Mouse (Mus musculus) CD4-positive, CD25-positive, alpha-beta regulatory T cell, adult 9 weeks (primary cell): ENCODE results near the gene Eif3f. TPM values are rescaled to one million over a fixed set of nuclear protein-coding genes. Genes with fewer than 3 reads are reported as not detected.

Experiments
- polyA plus RNA-seq: library from polyadenylated mRNA; unstranded; fragments of 100-300 nt; shearing (Covaris generic); gene quantifications from one replicate; pipeline ENCODE4 v1.2.1, GENCODE M21; 2017

The Eif3f gene
- 27.1 TPM for polyA plus RNA-seq

DNA sequence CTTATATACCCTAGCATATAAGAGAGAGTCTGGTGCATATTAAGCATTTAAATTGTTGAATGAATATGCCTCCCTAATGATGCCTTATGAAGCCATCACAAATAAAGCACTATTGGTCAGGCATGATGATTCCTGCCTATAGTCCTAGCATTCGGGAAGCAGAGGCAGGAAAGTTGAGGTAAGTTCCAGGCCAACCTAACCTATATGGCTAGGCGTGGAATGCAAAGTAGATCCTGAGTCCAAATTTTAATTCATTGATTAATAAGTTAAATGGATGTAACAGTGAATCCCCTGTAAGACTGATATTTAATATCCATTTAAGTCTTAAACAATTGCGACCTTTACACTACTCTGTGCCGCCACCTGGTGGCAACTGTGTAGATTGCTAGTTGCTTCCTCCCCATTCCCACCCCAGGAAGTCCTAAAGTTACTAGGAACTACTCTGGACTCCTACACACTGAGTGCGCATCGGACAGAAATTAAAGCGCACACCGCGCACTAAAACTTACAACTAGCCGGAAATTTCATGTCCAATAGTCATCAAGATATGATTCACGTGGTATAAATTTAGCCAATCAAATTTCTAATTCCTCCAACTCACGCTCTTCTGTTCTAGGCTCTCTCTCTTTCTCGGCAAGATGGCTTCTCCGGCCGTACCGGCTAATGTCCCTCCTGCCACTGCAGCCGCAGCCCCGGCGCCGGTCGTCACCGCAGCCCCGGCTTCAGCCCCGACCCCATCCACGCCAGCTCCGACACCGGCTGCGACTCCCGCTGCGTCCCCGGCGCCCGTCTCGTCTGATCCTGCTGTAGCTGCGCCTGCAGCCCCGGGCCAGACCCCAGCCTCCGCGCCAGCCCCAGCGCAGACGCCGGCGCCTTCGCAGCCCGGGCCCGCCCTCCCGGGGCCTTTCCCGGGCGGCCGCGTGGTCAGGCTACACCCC is at the start of gene Eif3f:
Eif3f (plus strand) TSS at position 624 of the 938 bp plus-strand sequence.

DNA sequence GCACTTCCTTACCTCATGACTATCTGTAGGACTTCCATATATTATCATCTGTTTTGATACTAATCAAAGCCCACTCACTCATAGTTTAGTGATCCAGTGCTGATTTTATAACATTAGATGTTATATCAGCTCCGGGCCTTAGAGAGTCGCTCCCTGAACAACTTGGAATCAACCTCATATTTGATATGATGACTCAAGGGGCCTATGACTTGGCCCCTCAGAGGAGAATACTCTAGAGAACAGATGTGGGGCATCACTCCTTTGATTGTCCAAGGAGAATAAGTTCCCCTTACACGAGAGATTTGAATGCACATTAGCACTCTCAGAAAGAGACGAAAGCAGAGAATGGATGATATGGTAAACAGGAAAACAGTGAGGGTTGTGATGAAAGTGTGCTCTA is 49.3 kb upstream of the Eif3f start, which contains the start of gene Olfr518:
Olfr518 (minus strand) TSS at position 101 of the 400 bp plus-strand sequence.

DNA sequence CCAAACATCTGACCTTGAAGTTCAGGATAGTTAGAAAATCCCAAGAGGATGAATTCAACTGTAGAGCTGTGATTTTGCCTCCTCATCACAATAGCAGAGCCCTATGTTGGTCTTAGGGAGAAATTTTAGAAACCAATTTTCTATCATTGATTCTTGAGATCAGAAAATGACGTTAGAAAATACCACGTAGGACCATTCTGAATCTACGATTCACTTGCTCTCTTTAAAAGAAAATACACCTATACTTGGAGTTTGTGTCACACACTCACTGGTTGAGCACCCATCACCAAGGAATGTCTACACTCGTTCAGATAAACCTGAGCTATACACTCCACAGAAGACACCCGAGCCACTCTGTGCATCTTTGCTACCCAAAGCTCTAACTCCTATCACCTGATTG is 39.9 kb upstream of the Eif3f start, which contains the start of gene Olfr519:
Olfr519 (minus strand) TSS at position 101 of the 400 bp plus-strand sequence.

DNA sequence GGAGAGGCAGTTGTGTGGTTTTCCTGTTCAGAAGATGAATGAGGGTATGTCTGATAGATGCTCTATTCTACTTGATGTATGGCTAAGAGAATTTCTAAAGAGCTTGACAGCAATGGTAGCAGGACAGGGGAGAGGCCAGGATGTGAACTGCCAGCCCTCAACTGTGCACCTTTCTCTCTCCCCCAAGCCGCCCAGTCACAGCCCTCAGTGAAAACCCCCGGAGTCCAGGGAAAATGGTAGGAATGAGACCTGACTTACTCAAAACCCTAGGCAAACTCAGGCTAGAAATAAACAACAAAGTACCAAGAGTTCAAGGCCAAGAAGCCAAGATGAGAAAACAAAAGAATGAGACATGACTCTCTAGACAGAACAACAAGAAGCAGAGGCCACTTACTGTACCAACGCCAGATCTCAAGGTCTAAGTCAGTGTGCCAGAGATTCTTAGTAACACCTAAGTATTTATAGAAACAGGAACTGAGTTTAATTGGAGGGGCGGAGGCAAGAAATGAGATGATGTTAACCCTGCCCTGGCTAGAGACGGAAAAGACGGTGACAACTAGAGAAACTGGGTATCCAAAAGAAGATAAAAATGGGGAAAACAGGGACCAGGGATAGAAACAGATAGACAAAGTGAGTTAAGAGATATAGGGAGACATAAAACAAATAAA is 4.4 kb upstream of the Eif3f start, which contains the start of gene Nlrp10:
Nlrp10 (minus strand) TSS at position 453 of the 668 bp plus-strand sequence.

DNA sequence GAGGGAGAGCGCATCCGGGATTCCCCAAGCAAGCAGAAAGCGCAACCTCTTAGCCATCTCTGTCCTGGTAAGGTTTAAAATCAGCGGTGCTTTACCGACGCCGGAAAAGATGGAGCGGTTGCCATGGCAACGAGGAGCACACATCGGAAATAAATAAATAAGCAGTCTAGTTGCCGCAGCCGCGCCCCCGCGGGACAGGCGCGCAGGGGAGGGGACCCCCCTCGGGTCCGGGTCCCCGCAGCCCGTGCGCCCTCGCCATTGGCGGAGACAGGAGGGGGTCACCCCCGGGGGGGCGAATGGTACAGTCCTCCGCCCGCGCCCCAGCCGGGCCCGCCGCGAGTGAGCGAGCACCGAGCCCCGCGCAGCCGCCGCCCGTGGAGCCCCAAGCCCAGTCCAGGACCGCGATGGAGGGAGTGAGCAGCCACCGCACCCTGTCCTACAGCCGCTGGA is 16.1 kb downstream of the Eif3f start, which contains the start of gene Tub:
Tub (plus strand) TSS at position 27 of the 450 bp plus-strand sequence.

Other genes starting within 250 kb of the Eif3f start
- gene Olfr512, start 221.1 kb upstream of the Eif3f start, polyA plus RNA-seq, result not detected
- not detected for gene Olfr513, start 183.4 kb upstream of the Eif3f start, polyA plus RNA-seq
- gene Olfr514, start 108.4 kb upstream of the Eif3f start, polyA plus RNA-seq, result not detected
- gene Olfr516, start 83.9 kb upstream of the Eif3f start, polyA plus RNA-seq, result not detected
- gene Olfr517, start 62.0 kb upstream of the Eif3f start, polyA plus RNA-seq, result not detected
- not detected for gene Olfr518, start 49.4 kb upstream of the Eif3f start, polyA plus RNA-seq
- not detected for gene Olfr519, start 40.0 kb upstream of the Eif3f start, polyA plus RNA-seq
- gene Nlrp10, start 4.2 kb upstream of the Eif3f start, polyA plus RNA-seq, result not detected
- 0.22 TPM for gene Tub, start 15.9 kb downstream of the Eif3f start, polyA plus RNA-seq
- gene Ric3, start 148.9 kb downstream of the Eif3f start, polyA plus RNA-seq, result 0.12 TPM
- gene Lmo1, start 240.8 kb downstream of the Eif3f start, polyA plus RNA-seq, result not detected